In the genomic region with DNA sequence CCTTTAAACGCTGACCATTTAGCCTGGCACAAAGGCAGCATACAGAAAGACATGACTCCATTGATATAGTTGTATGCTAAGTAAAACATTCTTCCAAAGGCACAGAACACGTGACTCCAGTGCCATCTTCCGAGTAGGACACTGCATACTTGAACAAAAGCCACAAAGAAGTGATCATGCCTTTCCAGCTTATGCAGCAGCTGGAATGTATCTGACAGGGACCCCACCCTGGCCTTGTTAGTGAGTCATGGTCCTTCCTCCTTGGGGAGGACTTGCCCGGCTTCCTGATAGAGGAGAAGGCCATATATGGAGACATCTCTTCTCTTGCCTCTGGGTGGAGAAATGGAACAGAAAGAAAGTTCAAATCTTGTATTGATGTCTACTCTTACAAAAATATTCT, we compare ENCODE assay signal across 14 mouse cellular contexts.
DNase-seq lines count a peak whose midpoint lies in the region; ATAC-seq and TF ChIP-seq lines count a peak whose summit lies in the region.
"Had no signal": no experiment of that assay in that cellular context is flagged by ENCODE, and none has a peak within 500 bp of the region (broad histone marks: within the 10 kb centered on the region; RNA-seq: fewer than 3 reads in every experiment).

No protein-coding gene starts in this region.

- H3K9me3 ChIP-seq in hindbrain, embryonic 16.5 days (ENCODE audit: control insufficient read depth, low read length) = no peaks in the 10 kb centered on the region
- H3K9me3 ChIP-seq: embryonic facial prominence, embryonic 13.5 days; hindbrain, embryonic 15.5 days had no signal

- no peak overlapping the region for H3K4me3 ChIP-seq in gastrocnemius, adult 2 months
- no peak overlapping the region for H3K4me3 ChIP-seq in hindbrain, embryonic 16.5 days (ENCODE audit: low read length)
- H3K4me3 ChIP-seq: embryonic facial prominence, embryonic 13.5 days; hindbrain, embryonic 15.5 days had no signal

- peak; percentile 24 for DNase-seq in gastrocnemius, adult 2 months
- no peak for DNase-seq in gastrocnemius, postnatal 4 days (ENCODE audit: low spot score in 2 of 2)
- DNase-seq in urinary bladder, postnatal 14 days (ENCODE audit: low spot score) = peak; percentile 55
- no peak for DNase-seq in urinary bladder, postnatal 10 days (ENCODE audit: low spot score)
- DNase-seq in heart, postnatal 4 days = peak; percentile 36
- no peak for DNase-seq in cerebellum, adult 8-10 months
- no peak for DNase-seq in cerebellum, postnatal 14 days
- DNase-seq: cerebellum, adult 11 months; thymus, postnatal 4 days had no signal

- TF ChIP-seq CTCF in gastrocnemius, adult 2 months (IDR thresholded peaks at IDR 0.05) = no peak

- no peaks in the 10 kb centered on the region for H3K36me3 ChIP-seq in hindbrain, embryonic 16.5 days (ENCODE audit: control insufficient read depth, insufficient read depth, low read length)
- H3K36me3 ChIP-seq: embryonic facial prominence, embryonic 13.5 days; hindbrain, embryonic 15.5 days had no signal

- no peak overlapping the region for H3K9ac ChIP-seq in hindbrain, embryonic 16.5 days (ENCODE audit: low read depth, low read length)
- H3K9ac ChIP-seq: embryonic facial prominence, embryonic 13.5 days; hindbrain, embryonic 15.5 days; liver, embryonic 14.5 days had no signal

- intact Hi-C loops in gastrocnemius, adult 2 months (cut with DNase I) = loop anchor here (10.0 kb wide), 1 partner anchor 747 kb away; a partner anchor contains a TSS

- peak overlapping the region; percentile 38; the same call in 1 of the 2 replicates for H3K27ac ChIP-seq in gastrocnemius, adult 2 months
- H3K27ac ChIP-seq in hindbrain, embryonic 16.5 days (ENCODE audit: low read depth, low read length) = no peak overlapping the region
- H3K27ac ChIP-seq: embryonic facial prominence, embryonic 13.5 days; hindbrain, embryonic 15.5 days; liver, embryonic 14.5 days had no signal

- H3K4me2 ChIP-seq in hindbrain, embryonic 16.5 days (ENCODE audit: low read length) = no peak overlapping the region
- H3K4me2 ChIP-seq: embryonic facial prominence, embryonic 13.5 days; hindbrain, embryonic 15.5 days had no signal

- WGBS in hindbrain, embryonic 16.5 days = 79% methylated on average over 4 of the region's 4 CpGs

- H3K27me3 ChIP-seq in hindbrain, embryonic 16.5 days (replicated peaks; ENCODE audit: control insufficient read depth, insufficient read depth, low read length) = no peaks in the 10 kb centered on the region
- H3K27me3 ChIP-seq: embryonic facial prominence, embryonic 13.5 days; hindbrain, embryonic 15.5 days had no signal

- H3K4me1 ChIP-seq in hindbrain, embryonic 16.5 days (ENCODE audit: control insufficient read depth, insufficient read depth, low read depth, low read length) = 0 out of 2 replicates have a peak, but pooled peaks cover 4% of the 10 kb centered on the region

- no peak for ATAC-seq in hindbrain, embryonic 16.5 days
- ATAC-seq: activated CD4-positive, CD25-positive, alpha-beta regulatory T cell, adult 4 months had no signal

Comparison
In these comparisons a context has a peak if more than half of its experiments do, and no peak if none do; other contexts are left out.
1. DNase-seq: peak in gastrocnemius, adult 2 months (single experiment), urinary bladder, postnatal 14 days (single experiment) and heart, postnatal 4 days (single experiment); none in gastrocnemius, postnatal 4 days (0 of 2), urinary bladder, postnatal 10 days (single experiment), cerebellum, adult 8-10 months (single experiment) and cerebellum, postnatal 14 days (0 of 2).